Mouse (Mus musculus) ES-Bruce4 (cell line): ENCODE data around the gene Prkar2a.

Source experiments
- CTCF ChIP-seq: IDR thresholded peaks from one replicate; pipeline ENCODE4 v1.8.1; 2011; ENCODE audit warnings: low read depth, low read length
- POLR2A ChIP-seq: IDR thresholded peaks from one replicate; pipeline ENCODE4 v1.8.1; 2011; ENCODE audit warnings: low read length; ENCODE audit not compliant: insufficient read depth

GRCm38 (mm10) chr9:108796351-108796981 lies 107.4 kb downstream of the Prkar2a start:
- TF ChIP-seq CTCF = no peak
- no peak for TF ChIP-seq POLR2A
